Mouse (Mus musculus) right cerebral cortex, adult 18-20 months (tissue): ENCODE results near the gene Tigd4.
"Not testable (repeated sequence)": the region's sequence is repeated elsewhere in the genome, so short reads cannot be mapped to it uniquely, and the experiment has no call there.

ENCODE experiments used
- DNase-seq: peaks from one replicate; pipeline ENCODE4 v3.0.0; 2022; ENCODE audit warnings: mixed read lengths

Tigd4 gene

DNA sequence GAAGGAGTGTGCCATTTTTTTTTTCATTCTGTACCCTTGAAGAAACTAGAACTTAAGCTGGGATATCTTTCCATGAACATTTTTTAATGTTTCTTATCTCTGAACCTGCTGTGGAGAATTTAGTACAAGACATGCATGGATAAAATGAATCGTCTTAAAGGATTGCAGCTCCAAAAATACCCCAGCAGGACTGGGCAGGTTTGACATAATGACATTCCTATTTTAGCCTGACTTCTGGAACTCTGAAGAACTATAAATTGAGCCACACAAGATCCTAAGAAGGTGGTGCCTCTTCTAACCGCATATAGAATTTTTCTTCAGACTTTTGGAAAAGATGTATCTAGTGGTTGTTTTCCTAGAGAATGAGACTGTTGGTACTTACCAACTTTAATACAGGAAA, at the start of gene Tigd4:
TSS of gene Tigd4 (plus strand) at position 301 of the 400 bp plus-strand sequence.
- no peak for DNase-seq

DNA sequence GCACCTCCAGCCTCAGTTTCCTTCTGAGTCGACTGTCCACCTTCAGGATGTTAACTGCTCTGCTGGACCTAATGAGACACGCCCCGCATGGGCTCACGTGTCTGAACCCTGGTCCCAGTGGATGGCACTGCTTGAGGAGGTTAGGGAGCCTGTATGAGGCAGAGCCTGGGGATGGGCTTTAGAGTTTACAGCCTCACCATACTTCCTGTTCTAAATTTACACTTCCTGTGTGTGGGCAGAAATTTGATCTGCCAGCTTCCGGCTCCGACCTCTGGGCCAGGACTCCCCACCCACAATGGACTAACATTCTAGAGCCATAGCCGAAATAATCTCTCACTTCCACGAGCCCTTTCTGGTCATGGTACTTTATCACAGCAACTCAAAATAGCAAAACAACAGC, 46.2 kb upstream of the Tigd4 start:
- DNase-seq = no peak

DNA sequence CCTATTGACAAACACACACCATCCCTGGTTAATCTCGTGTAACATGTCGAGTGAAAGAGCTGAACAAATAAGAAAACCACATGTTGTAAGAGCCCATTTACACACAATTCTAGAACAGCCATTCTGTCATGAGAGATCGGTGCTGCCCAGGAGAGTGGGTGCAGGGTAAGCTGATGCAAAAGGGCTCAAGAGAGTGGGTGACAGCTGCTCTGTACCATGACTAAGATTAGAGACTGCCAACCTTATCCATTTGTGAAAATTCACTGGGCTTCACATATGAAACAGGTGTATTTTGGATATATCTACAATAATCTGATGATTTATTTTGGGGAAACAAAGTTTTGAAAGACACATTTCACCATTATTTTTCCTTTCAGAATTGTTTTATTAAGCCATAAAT, 37.6 kb upstream of the Tigd4 start:
- DNase-seq = no peak

DNA sequence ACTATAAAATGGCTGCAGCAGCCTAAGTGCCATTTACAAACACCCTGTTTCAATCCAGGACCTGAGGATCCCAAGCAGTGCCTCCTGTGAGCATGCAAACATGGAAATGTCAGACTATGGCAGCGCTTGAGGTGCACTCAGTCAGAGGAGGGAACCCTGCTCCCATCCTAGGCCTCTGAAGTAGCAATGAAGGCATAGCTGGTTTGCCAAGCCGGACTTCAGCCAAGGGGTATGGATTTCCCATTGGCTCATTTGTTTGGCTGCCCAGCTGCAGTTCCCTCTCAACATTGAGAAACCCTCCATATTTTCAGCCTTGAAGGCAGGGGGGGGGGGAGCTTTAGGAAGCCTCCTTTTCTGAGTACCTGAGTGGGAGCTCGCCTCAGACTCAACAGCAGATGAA, 35.1 kb upstream of the Tigd4 start:
- no peak for DNase-seq

DNA sequence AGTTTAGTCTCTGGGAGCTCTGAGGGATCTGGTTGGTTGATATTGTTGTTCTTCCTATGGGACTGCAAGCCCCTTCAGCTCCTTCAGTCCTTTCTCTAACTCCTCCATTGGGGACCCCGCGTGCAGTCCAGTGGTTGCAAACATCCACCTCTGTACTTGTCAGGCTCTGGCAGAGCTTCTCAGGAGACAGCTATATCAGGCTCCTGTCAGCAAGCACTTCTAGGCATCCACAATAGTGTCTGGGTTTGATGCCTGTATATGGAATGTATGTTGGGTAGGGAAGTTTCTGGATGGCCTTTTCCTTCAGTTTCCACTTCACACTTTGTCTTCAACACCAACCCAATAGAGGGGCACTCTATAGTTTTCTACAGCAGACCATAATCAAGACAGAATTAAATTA, 30.5 kb upstream of the Tigd4 start:
- not testable (repeated sequence) for DNase-seq

DNA sequence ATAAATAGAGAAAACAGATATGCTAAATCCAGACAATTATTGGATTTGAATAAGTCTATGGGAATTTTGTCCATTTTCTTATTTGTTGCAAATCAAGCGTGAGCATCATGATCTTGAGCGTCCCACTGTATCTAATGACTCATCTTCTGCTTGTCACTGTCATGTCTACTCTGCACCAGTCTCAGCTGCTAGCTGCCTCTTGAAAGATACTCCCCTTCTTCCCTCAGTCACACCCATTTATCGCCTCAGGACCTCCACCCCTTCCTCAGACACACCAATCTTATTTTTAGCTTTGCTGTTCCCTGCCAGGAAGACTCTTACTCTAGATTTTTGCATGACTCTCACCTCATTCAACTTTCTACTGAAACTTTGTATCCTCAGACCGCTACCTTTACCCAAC, 30.0 kb upstream of the Tigd4 start:
- DNase-seq = no peak

DNA sequence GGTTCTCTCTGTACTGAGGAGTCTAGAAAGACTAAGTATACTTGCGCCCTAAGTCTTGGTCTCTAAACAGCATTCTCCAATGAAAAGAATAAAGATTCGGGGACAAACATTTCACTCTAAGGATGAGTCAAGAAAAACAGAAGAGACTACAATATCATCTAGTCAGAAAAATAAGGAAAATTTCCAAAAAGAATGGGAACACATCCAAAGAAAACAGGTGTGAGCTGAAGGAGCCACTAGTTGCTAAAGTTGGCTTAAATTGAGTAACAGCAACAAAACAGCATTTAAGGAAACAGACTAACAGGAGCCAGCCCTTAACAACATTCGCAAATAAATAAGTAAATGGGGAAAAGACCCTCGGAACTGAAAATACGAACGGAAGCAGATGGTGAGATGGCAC, 24.8 kb upstream of the Tigd4 start:
- DNase-seq = no peak

DNA sequence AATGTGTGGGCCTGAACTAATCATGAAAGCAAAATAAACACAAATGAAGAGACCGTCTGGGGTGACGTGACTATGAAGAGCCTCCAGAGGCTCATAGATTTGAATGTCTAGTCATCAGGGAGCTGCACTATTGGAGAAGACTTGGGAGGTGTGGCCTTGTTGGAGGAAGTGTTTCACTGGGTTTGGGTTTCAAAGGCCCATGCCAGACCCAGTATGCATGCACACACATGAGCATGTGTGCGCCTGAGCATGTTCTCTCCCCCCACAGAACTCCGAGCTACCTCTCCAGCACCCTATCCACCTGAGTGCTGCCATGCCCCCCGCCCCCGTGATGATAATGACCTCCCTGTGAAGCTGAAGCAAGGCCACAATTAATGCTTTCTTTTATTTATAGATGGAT, 23.8 kb upstream of the Tigd4 start:
- no peak for DNase-seq

DNA sequence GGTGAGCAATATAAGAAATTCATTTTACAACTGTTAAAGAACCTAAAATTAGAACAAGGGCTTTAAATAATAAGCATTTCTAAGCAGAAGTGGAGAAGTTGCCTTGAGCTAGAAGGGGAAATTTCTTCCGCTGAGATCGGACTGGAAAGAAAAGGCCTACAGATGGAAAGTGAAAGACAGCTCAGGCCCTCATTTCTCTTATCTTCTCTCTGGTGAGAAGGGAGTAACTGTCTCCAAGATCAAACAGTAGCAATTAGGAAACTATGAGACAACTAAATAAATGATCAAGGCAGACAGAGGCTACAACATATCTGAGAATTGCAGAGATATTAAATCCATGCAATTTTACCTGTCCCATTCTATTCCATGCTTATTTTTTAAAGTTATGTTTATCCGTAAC, 22.9 kb upstream of the Tigd4 start:
- no peak for DNase-seq

DNA sequence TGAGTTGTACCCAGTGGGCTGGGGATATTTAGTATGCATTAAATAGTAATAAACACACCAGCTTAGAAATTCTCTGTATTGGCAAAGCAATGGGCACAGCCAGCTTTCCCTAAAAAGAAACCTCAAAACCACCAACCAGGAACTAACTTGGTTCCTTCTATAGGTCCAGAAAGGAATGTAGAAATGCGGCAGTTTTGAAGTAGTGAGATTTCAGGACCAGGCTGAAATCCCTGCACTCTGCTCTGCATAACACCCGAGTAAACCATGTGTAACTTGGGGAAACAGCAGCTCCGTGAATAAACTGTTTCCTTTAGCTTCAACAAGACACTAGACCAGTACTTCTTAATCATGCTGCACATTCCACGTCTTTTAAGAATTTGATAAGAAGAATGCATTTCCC, 12.7 kb upstream of the Tigd4 start:
- no peak for DNase-seq

DNA sequence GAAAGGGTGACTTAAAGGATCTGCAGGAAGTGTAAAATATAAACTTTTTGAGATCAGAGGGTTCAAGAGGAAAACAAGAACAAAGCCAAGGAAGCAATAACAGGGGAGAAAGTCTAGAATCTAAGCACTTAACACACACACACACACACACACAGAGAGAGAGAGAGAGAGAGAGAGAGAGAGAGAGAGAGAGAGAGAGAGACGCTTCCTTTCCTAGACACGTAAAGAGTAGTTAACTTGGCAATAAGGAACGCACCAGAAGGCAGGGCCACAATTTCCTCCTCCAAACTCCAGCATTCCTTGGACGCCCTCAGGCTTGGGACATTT, 11.7 kb upstream of the Tigd4 start:
- no peak for DNase-seq

DNA sequence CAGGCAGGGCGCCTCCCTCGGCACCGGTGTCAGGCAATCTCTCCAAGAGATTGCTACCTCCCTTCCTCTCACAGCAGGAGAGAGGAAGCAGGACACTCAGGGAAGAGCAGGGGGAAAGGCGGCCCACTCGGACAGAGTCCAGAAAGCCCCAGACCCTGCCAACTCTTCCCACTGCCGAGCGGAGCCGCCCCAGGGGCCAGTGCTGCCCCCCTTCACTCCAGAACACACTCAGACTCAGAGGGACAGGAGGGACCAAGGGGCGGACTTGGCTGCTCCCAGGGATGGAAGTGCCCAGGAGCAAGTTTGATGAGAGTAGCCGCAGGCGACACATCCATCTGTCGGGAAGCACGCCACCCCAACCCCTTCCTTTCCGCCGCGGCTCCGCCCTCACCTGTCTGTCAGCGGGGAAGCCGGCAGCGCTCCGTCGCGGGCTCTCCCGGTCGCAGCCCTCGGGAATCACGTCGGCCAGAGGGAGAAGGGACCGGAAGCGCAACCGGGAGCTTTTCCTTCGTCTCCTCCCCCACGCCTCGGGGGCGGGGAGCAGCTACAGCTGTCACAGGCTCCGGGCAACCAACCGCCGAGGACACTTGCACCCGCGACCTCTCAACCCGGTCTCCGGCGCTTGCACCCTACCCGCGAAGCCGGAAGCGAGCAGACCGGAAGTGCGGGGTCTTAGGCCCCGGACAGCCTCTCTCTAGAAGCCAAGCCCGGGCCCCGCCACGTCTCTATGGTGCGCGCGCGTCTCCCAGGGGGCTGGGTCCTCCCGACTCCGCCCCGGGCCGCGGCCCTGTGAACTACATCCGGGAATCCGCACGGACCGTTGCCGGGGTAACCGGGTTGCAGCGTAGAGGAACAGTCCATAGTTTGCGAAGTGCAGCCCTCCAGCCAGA, 11.1 kb upstream of the Tigd4 start, which contains the start of gene Arfip1:
TSS of gene Arfip1 (minus strand) at position 603 of the 890 bp plus-strand sequence.
- DNase-seq = peak; percentile 96

DNA sequence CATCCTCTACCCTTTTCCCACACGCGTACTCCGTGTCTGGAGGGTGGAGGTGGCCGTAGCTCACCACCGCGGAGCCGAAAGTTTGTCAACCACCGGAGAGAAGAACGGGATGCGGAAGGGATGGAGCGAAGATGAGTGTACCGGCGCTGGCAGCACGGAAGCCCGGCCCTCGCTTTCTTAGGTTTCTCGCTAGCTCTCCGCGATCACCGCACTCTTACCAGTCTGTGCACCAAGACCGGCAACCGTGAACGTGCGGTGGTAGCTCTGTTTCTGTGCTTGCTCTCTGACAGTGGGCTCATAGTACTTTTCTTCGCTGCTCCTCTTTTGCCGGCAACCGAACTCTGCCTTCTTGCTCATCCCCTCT, 10.5 kb upstream of the Tigd4 start:
- DNase-seq = no peak

DNA sequence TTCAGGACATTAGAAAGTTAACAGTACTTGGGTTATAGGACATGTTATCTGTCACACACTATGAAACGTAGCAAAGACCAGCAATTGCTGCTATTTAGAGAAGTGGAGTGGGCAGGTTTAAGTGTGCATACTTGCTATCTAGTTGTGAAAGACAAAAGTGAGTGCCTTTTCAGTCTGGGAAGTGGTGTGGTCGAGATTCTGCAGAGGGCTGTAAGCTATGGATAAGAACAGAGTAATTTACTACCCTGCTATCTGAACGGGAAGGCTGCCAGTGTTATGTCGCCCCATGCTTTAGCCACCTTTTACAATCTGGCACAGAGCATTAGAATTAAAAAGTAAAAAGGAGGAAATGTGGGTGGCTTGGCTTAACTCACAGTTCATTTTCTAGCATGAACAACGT, 6.6 kb upstream of the Tigd4 start:
- no peak for DNase-seq

DNA sequence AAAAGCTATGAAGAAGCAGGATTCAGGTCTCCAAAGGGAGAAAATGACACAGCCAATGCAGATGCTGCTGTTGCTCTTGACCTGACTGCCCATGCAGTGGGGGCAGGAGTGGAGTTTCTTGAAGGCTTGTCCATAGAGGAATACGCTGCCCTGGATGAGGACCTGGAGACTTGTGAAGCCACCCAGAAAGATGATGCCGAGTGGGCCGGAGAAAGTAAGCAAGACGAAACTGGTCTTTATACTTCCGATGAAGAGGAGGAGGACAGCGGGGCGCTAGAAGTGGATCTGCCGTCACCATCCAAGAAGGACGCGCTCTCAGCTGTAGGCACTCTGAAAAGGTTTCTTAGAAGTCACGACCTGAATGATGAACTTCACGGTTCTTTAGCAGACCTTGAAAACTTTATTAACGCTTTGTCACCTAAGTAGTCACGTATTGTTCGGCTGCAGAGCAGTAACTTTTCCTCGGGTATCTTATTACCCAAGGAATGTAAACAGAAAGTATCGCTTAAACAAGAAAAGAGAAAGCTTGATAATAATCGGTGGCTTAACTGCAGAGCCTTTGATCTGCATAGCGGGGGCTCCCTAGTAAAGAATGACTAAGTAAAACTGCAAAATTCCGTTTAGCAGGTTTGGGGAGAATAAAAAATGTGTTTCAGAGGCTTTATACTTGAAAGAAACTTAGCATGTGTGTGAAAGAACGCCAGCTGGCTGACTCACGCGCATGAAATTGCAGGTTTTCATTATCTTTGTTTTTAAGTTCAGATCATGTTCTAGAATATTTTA, 1.7 kb downstream of the Tigd4 start:
- DNase-seq = peak; percentile 45

DNA sequence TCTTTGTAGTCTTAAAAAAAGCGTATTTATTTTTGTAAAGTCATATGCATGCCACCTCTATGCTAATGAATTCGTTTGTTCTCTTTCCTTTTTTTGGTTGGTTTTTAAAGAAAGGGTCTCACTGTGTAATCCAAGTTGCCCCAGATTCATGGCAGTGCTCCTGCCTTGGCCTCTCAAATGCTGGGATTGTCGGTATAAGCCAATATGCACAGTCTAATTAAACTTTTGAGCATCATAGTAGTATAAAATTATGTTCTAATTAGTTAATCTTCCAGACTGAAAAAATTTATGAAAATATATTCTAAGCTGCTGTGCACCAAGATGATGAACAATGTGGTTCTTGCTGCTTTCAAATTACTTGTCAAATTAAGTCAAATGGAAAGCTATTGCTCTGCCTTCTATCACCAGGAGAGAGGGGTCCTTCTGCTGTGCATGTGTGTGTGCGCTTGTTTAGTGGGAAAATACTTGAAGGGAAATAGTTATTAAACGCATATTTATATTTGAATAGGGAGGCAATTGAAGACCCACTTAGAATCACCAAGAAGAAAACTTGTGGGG, 2.4 kb downstream of the Tigd4 start:
- DNase-seq = no peak

DNA sequence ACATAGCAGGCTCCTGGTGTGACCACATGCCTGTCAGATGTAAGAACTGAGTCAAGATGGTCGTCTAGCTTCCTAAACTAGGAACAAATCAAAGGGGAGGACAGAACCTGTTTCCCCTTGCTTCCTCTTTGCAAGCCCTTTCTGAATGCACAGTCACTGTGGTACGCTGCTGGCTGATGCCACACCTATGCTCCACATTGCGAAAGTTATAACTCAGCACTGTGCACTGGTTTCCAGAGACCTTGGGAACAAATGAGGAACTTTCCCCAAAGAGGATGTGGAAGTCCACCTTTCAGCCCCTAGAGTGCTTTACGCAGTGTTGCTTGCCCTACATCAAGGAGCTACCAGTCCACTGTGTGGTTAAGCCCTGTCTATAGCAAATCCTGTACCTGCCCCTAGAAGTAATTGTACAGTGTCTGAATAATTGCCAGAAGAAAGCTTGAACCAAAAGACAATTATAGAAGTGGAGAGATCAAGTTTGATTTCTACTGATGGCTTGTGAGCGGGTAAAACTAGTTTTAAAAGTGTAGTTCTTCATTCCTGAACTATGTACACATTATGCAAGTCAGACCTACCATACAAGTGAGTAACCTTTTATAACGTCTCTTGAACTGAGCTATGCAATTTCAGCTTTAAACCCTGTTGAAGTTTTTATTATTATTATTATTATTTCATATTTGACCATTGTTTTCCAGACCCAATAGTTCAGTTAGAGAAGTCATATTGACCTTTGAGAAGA, 4.8 kb downstream of the Tigd4 start:
- no peak for DNase-seq

DNA sequence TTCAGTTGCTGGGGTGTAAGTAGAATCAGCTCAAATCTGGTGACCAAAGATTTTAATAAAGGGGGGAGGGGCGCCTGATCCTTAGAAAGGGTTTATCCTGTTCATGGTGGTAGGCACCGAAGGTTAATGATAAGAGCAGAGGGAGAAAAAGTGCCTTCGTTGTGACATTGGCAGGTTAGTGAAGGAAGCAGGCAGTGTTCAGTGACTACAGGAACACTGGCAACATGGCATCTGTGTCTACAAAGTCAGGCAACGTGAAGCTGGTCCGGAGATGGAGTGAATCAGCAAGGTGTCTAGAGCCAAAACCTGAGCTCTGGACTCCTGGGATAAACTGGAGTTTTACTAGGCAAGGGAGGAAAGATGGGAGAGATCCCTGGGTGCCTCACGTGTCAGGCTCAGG, 5.4 kb downstream of the Tigd4 start:
- DNase-seq = no peak

DNA sequence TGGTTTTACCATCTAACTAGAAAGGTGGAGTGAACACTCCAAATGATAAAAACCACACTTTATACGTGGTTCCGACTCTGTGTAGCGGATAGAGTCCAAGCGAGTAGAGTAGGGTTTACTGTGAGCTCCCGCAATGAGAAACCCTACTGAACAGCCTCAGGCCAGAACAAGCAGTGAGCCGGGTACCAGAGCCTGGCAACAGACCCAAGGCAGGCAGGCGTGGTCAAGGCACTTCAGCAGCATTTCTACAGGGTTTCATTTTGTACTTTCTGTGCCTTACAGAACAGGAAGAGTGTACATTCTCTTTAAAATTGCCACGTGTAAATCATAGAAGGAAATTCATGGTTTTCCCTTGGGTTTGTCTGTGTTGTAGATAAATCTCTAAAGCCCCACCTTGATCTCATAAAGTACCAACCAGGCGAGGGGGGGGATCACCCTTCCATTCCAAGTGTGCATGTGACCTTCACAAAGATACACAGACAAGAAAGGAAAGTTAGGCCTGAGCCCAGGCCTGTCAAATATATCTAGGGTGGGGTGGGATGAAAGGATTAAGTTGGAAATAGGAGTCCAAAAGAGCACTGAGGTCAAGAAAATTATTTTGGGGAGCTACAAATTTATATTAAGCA, 8.6 kb downstream of the Tigd4 start:
- DNase-seq = no peak

DNA sequence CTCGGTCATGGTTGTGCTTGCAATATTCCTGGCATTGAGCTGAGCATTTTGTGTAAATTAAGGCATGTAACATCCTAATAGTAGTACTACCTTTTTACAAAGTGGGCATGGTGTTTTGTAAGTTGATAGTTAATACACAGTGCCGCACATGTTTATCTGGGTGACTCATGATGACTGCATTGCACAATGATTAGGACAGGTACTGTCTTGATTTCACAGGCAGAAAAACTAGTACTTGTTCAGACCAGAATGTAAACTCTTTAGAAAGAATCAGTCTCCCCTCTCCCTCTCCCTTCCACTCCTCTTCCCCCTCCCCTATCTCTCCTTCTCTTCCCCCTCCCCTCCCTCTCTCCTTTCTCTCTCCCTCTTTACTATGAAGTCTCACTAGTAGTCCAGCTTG, 9.4 kb downstream of the Tigd4 start:
- DNase-seq = no peak

DNA sequence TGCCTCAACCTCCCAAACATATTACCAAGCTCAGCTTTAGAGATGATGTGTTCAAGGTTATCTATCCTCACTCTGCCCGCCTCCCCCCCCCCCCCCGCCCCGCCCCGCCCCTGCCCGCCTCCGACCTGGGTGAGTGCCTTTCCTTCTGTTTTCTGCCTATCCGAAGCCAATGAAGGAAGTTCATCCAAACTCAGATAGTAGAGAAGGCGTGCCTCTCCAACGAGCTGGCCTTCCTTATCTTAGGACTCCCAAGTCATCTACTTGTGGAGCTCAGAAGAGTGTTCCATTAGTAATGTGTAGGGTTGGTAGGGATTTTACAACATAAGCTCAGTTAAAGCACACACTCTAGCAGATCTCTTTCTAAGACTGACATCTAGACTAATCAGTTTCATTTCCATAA, 9.8 kb downstream of the Tigd4 start:
- no peak for DNase-seq

DNA sequence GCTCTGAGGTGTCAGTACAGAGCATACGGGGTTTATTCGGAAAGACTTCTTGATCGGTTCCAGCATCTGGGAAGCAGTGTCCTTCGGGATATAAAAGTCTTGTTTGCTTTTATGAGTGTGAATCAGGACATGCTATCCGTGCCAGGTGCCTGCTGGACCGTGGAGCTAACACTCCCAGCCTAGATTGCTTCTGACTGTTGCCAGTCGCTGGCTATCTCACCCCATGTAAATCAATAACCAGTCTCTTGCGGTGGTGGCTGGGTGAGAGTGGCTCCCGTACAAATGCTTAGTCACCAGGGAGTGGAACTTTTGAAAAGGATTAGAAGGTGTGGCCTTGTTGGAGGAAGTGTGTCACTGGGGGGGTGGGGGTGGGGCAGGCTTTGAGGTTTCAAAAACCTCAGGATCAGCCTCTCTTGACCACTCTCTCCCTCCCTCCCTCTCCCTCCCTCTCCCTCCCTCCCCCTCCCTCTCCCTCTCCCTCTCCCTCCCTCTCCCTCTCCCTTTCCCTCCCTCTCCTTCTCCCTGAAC, 16.9 kb downstream of the Tigd4 start:
- no peak for DNase-seq
